Mouse (Mus musculus): ENCODE results near the gene Ccdc162.

DNA sequence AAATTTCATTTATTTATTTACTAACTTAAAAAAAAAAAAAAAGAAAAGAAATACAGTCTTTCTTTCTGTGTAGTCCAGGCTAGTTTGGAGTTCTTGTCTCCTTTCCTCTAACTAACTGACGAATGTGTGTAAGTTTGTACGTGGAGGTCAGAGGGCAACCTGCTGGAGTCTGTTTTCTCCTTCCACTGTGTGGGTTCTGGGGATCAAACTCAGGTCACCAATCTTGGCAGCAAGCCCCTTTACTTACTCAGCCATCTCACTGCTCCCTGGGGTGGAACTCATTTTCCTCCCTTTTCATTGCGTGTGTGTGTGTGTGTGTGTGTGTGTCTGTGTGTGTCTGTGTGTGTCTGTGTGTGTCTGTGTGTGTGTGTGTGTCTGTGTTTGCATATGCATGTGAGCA, 148.1 kb downstream of the Ccdc162 start:
- TF ChIP-seq CTCF (IDR thresholded peaks at IDR 0.05; ENCODE audit: low read depth) (no peak), EP300 (optimal IDR thresholded peaks at IDR 0.05) (no peak)

All from stomach, postnatal 0 days (tissue).